Comparison of ENCODE assay signal across 21 mouse cellular contexts in genomic region chr1:63720161-63720560, GRCm38 (mm10). TPM values are rescaled to one million over a fixed set of nuclear protein-coding genes. Genes with fewer than 3 reads are reported as not detected.
"Had no signal": no experiment of that assay in that cellular context is flagged by ENCODE, and none has a peak within 500 bp of the region (broad histone marks: within the 10 kb centered on the region; RNA-seq: fewer than 3 reads in every experiment).

No protein-coding gene starts in this region.

- H3K27me3 ChIP-seq: kidney, embryonic 15.5 days; limb, embryonic 15.5 days; lung, embryonic 15.5 days; midbrain, embryonic 15.5 days; neural tube, embryonic 13.5 days had no signal

- ATAC-seq: intestine, embryonic 16.5 days; liver, embryonic 12.5 days; midbrain, embryonic 15.5 days had no signal

- H3K4me3 ChIP-seq: kidney, embryonic 15.5 days; limb, embryonic 15.5 days; liver, embryonic 12.5 days; lung, embryonic 15.5 days; megakaryocyte, embryonic 14.5 days; midbrain, embryonic 15.5 days; neural tube, embryonic 13.5 days had no signal

- H3K9me3 ChIP-seq: kidney, embryonic 15.5 days; limb, embryonic 15.5 days; liver, embryonic 12.5 days; lung, embryonic 15.5 days; midbrain, embryonic 15.5 days; neural tube, embryonic 13.5 days had no signal

- H3K36me3 ChIP-seq: kidney, embryonic 15.5 days; limb, embryonic 15.5 days; liver, embryonic 12.5 days; lung, embryonic 15.5 days; midbrain, embryonic 15.5 days; neural tube, embryonic 13.5 days had no signal

- H3K4me2 ChIP-seq: kidney, embryonic 15.5 days; limb, embryonic 15.5 days; liver, embryonic 12.5 days; lung, embryonic 15.5 days; midbrain, embryonic 11.5 days; midbrain, embryonic 15.5 days; neural tube, embryonic 13.5 days had no signal

- H3K27ac ChIP-seq: kidney, embryonic 15.5 days; limb, embryonic 15.5 days; liver, embryonic 12.5 days; lung, embryonic 15.5 days; macrophage; midbrain, embryonic 15.5 days; neural tube, embryonic 13.5 days; stomach, postnatal 0 days had no signal

- H3K4me1 ChIP-seq: kidney, embryonic 15.5 days; limb, embryonic 15.5 days; liver, embryonic 12.5 days; lung, embryonic 15.5 days; megakaryocyte, embryonic 14.5 days; midbrain, embryonic 15.5 days; neural tube, embryonic 13.5 days had no signal

- H3K9ac ChIP-seq: kidney, embryonic 15.5 days; limb, embryonic 15.5 days; liver, embryonic 12.5 days; lung, embryonic 15.5 days; midbrain, embryonic 15.5 days; neural tube, embryonic 13.5 days had no signal

- DNase-seq: kidney, adult 2 months; kidney, postnatal 14 days; lung, postnatal 14 days; thymus, adult 18-20 months; thymus, postnatal 14 days had no signal

RNA-seq across cellular contexts. Expression of gene Mdh1b, which starts 10.0 kb away (rescaled TPM):
- polyA plus RNA-seq: intestine, embryonic 16.5 days; large intestine, adult 2 months; limb, embryonic 15.5 days; liver, embryonic 16.5 days; macrophage; stomach, postnatal 0 days had no signal

RNA-seq across cellular contexts. Expression of gene Dytn, which starts 33.4 kb away (rescaled TPM):
- total RNA-seq: layer of hippocampus, adult 8-10 months; layer of hippocampus, postnatal 25 days had no signal
- polyA plus RNA-seq: intestine, embryonic 16.5 days; kidney, adult 2 months; kidney, embryonic 15.5 days; large intestine, adult 2 months; limb, embryonic 11.5 days; limb, embryonic 15.5 days; liver, embryonic 12.5 days; liver, embryonic 16.5 days; lung, embryonic 15.5 days; macrophage; midbrain, embryonic 11.5 days; midbrain, embryonic 15.5 days; stomach, postnatal 0 days had no signal

RNA-seq across cellular contexts. Expression of gene 4933402D24Rik, which starts 48.9 kb away (rescaled TPM):
- total RNA-seq: layer of hippocampus, postnatal 25 days had no signal
- polyA plus RNA-seq: kidney, adult 2 months; large intestine, adult 2 months; liver, embryonic 12.5 days; liver, embryonic 16.5 days; lung, embryonic 15.5 days; macrophage; stomach, postnatal 0 days had no signal
